Mouse (Mus musculus): ENCODE data around the gene Ap1s1. TPM values are rescaled to one million over a fixed set of nuclear protein-coding genes. Genes with fewer than 3 reads are reported as not detected.

Ap1s1 gene
- polyA plus RNA-seq, 1 experiment from 2014 or later: 112 TPM

- no peak overlapping the region for H3K9ac ChIP-seq (replicated peaks; ENCODE audit: low read depth)
- ATAC-seq: no peak
Observed at GRCm38 (mm10) chr5:137070881-137071605, 25.1 kb upstream of the Ap1s1 start.

GRCm38 (mm10) chr5:137068711-137069110, 22.8 kb upstream of the Ap1s1 start:
- TF ChIP-seq EP300 (IDR thresholded peaks at IDR 0.05): no peak
- TF ChIP-seq CTCF (IDR thresholded peaks at IDR 0.05): no peak
- no peak overlapping the region for H3K27ac ChIP-seq (ENCODE audit: low read length)
- H3K4me1 ChIP-seq (ENCODE audit: insufficient read depth, low read depth, low read length): peaks cover 10% of the 10 kb centered on the region; the same call in 1 of the 2 replicates
- no peak for ATAC-seq
- H3K27me3 ChIP-seq (replicated peaks; ENCODE audit: insufficient read depth, low read length): no peaks in the 10 kb centered on the region
- 69% methylated on average over 3 of the region's 4 CpGs for whole genome bisulfite sequencing
- no peaks in the 10 kb centered on the region for H3K9me3 ChIP-seq (ENCODE audit: low read length)
- no peak overlapping the region for H3K4me2 ChIP-seq (replicated peaks; ENCODE audit: low read depth, low read length)
- DNase-seq (ENCODE audit: low spot score): no peak
- no peak overlapping the region for H3K9ac ChIP-seq (replicated peaks; ENCODE audit: low read depth)
- no peak overlapping the region for H3K4me3 ChIP-seq (ENCODE audit: low read depth, low read length)
- H3K36me3 ChIP-seq (ENCODE audit: insufficient read depth, low read length): no peaks in the 10 kb centered on the region; the same call in 1 of the 2 replicates

More at GRCm38 (mm10) chr5:137070881-137071605, 25.1 kb upstream of the Ap1s1 start:
- H3K4me3 ChIP-seq (ENCODE audit: low read depth, low read length): peak overlapping the region; percentile 33; the same call in 1 of the 2 replicates
- peak overlapping the region; percentile 56 for H3K4me2 ChIP-seq (replicated peaks; ENCODE audit: low read depth, low read length)
- H3K9me3 ChIP-seq (ENCODE audit: low read length): no peaks in the 10 kb centered on the region
- H3K4me1 ChIP-seq (ENCODE audit: insufficient read depth, low read depth, low read length): peaks cover 32% of the 10 kb centered on the region
- TF ChIP-seq EP300 (IDR thresholded peaks at IDR 0.05): no peak
- no peak for TF ChIP-seq CTCF (IDR thresholded peaks at IDR 0.05)
- no peaks in the 10 kb centered on the region; the same call in 1 of the 2 replicates for H3K36me3 ChIP-seq (ENCODE audit: insufficient read depth, low read length)
- H3K27me3 ChIP-seq (replicated peaks; ENCODE audit: insufficient read depth, low read length): no peaks in the 10 kb centered on the region
- 89% methylated on average over 18 of the region's 19 CpGs for WGBS
- DNase-seq (ENCODE audit: low spot score): no peak
- H3K27ac ChIP-seq (ENCODE audit: low read length): no peak overlapping the region

- DNase-seq (ENCODE audit: low spot score) (no peak), ATAC-seq (no peak)
- no peaks in the 10 kb centered on the region; the same call in 1 of the 2 replicates for H3K4me1 ChIP-seq (ENCODE audit: insufficient read depth, low read depth, low read length)
- no peaks in the 10 kb centered on the region for H3K27me3 ChIP-seq (replicated peaks; ENCODE audit: insufficient read depth, low read length)
- H3K4me2 ChIP-seq (replicated peaks; ENCODE audit: low read depth, low read length): no peak overlapping the region
- no peaks in the 10 kb centered on the region for H3K9me3 ChIP-seq (ENCODE audit: low read length)
- WGBS: 65% methylated on average over 8 of the region's 8 CpGs
- no peak overlapping the region for H3K9ac ChIP-seq (replicated peaks; ENCODE audit: low read depth)
- H3K36me3 ChIP-seq (ENCODE audit: insufficient read depth, low read length): peaks cover 6% of the 10 kb centered on the region; the same call in 1 of the 2 replicates
- H3K27ac ChIP-seq (ENCODE audit: low read length): no peak overlapping the region
- H3K4me3 ChIP-seq (ENCODE audit: low read depth, low read length): no peak overlapping the region
- TF ChIP-seq CTCF (IDR thresholded peaks at IDR 0.05): no peak
- no peak for TF ChIP-seq EP300 (IDR thresholded peaks at IDR 0.05)
Observed at GRCm38 (mm10) chr5:137065923-137066322, 20.0 kb upstream of the Ap1s1 start.

DNA sequence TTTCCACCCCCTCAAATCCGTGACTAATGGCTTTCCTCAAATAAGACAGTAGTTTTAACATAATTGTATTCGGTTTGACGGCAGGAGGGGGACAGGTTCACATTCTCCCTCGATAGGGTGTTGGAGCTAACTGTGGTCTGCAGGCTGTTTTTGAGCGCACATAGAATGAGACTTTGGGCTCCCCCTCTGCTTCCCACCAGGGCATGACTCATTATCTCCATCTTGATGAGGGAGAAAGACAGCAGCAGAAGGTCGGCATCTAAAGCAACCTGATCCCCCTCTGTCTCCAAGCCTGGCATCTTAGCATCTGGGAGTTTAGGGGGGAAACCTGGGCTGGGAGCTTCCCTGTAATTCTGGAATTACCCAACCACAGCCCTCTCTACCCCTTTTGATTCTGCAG, 19.5 kb upstream of the Ap1s1 start:
- 64% methylated on average over 6 of the region's 6 CpGs for WGBS
- no peaks in the 10 kb centered on the region for H3K4me1 ChIP-seq (ENCODE audit: insufficient read depth, low read depth, low read length)
- no peak overlapping the region for H3K4me2 ChIP-seq (replicated peaks; ENCODE audit: low read depth, low read length)
- no peak overlapping the region for H3K27ac ChIP-seq (ENCODE audit: low read length)
- no peaks in the 10 kb centered on the region for H3K27me3 ChIP-seq (replicated peaks; ENCODE audit: insufficient read depth, low read length)
- TF ChIP-seq EP300 (IDR thresholded peaks at IDR 0.05) (no peak), CTCF (IDR thresholded peaks at IDR 0.05) (no peak)
- H3K4me3 ChIP-seq (ENCODE audit: low read depth, low read length): no peak overlapping the region
- no peak for DNase-seq (ENCODE audit: low spot score)
- ATAC-seq: no peak
- peaks cover 6% of the 10 kb centered on the region; the same call in 1 of the 2 replicates for H3K36me3 ChIP-seq (ENCODE audit: insufficient read depth, low read length)
- no peaks in the 10 kb centered on the region for H3K9me3 ChIP-seq (ENCODE audit: low read length)
- H3K9ac ChIP-seq (replicated peaks; ENCODE audit: low read depth): no peak overlapping the region

- Histone ChIP-seq H3K4me2 (replicated peaks; ENCODE audit: low read depth, low read length) (no peak overlapping the region), H3K9me3 (ENCODE audit: low read length) (no peaks in the 10 kb centered on the region), H3K27me3 (replicated peaks; ENCODE audit: insufficient read depth, low read length) (no peaks in the 10 kb centered on the region), H3K27ac (ENCODE audit: low read length) (no peak overlapping the region), H3K4me1 (ENCODE audit: insufficient read depth, low read depth, low read length) (no peaks in the 10 kb centered on the region), H3K4me3 (ENCODE audit: low read depth, low read length) (no peak overlapping the region), H3K9ac (replicated peaks; ENCODE audit: low read depth) (no peak overlapping the region), H3K36me3 (ENCODE audit: insufficient read depth, low read length) (peaks cover 6% of the 10 kb centered on the region; the same call in 1 of the 2 replicates)
- WGBS: 88% methylated on average over 5 of the region's 5 CpGs
- TF ChIP-seq EP300 (IDR thresholded peaks at IDR 0.05): no peak
- TF ChIP-seq CTCF (IDR thresholded peaks at IDR 0.05): no peak
- DNase-seq (ENCODE audit: low spot score) (no peak), ATAC-seq (no peak)
Observed at GRCm38 (mm10) chr5:137062601-137063000, 16.7 kb upstream of the Ap1s1 start.

DNA sequence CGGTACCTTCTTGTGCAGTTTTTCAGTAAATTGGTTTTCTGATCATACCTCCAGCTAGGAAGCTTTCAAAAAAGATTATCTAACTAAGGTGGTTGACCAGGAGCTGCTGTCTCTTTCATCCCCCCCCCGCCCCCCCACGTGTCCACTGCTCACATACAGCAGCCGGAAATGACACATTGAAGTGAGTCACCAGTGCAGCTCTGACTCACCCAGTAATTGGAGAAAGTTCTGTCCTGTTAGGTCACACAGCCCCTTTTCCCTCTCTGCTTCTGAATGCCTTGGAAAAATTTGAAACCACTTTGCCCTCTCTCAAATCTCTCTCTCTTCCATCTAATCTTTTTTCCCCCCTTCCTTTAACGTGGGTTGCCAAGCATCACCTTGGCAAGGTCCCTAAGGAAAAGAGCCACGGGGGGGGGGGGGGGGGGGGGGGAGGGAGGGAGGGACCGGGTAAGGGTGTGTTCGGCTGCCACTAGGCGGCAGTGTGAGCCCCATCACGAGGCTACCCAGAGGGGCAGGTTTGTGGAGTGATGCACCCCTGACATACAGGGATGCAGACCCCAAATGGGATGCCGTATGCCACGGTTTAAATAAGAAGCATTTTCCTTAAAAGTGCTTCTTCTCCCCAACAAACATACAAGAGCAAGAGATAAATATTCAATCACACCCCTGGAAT, 16.0 kb upstream of the Ap1s1 start:
- ATAC-seq: peak; percentile 81
- Histone ChIP-seq H3K9me3 (ENCODE audit: low read length) (no peaks in the 10 kb centered on the region), H3K27ac (ENCODE audit: low read length) (no peak overlapping the region), H3K36me3 (ENCODE audit: insufficient read depth, low read length) (peaks cover 6% of the 10 kb centered on the region; the same call in 1 of the 2 replicates), H3K4me3 (ENCODE audit: low read depth, low read length) (no peak overlapping the region), H3K27me3 (replicated peaks; ENCODE audit: insufficient read depth, low read length) (no peaks in the 10 kb centered on the region), H3K4me1 (ENCODE audit: insufficient read depth, low read depth, low read length) (no peaks in the 10 kb centered on the region), H3K4me2 (replicated peaks; ENCODE audit: low read depth, low read length) (no peak overlapping the region), H3K9ac (replicated peaks; ENCODE audit: low read depth) (no peak overlapping the region)
- DNase-seq (ENCODE audit: low spot score): peak; percentile 69
- TF ChIP-seq EP300 (IDR thresholded peaks at IDR 0.05): no peak
- TF ChIP-seq CTCF (IDR thresholded peaks at IDR 0.05): peak; percentile 67
- 16% methylated on average over 10 of the region's 12 CpGs for WGBS

All from lung, postnatal 0 days (tissue).